Mouse (Mus musculus): Measurements from ENCODE around the gene Cdh15. TPM values are rescaled to one million over a fixed set of nuclear protein-coding genes. Genes with fewer than 3 reads are reported as not detected.

Cdh15 gene
- total and polyA plus RNA-seq, 2 experiments from 2014 or later, result 1.8 to 3.5 TPM

- Histone ChIP-seq H3K27me3 (ENCODE audit: insufficient read depth, low read length) (no peaks in the 10 kb centered on the region), H3K36me3 (ENCODE audit: insufficient read depth, low read length) (peaks cover 70% of the 10 kb centered on the region), H3K4me3 (ENCODE audit: low read depth, low read length) (no peak overlapping the region), H3K4me2 (ENCODE audit: low read depth, low read length, poor library complexity, severe bottlenecking) (no peak overlapping the region), H3K9ac (replicated peaks; ENCODE audit: low read length, poor library complexity, severe bottlenecking) (no peak overlapping the region), H3K9me3 (ENCODE audit: low read length) (no peaks in the 10 kb centered on the region), H3K27ac (ENCODE audit: low read depth, low read length) (no peak overlapping the region), H3K4me1 (ENCODE audit: insufficient read depth, low read length) (no peaks in the 10 kb centered on the region)
- WGBS, result 97% methylated on average over 11 of the region's 11 CpGs
- TF ChIP-seq CTCF (IDR thresholded peaks at IDR 0.05), result no peak
- DNase-seq (ENCODE audit: low spot score) (no peak), ATAC-seq (ENCODE audit: low FRiP score) (no peak)
These were observed 48.6 kb downstream of the Cdh15 start for GRCm38 (mm10) chr8:122896317-122896716.

GRCm38 (mm10) chr8:122897200-122897599, 49.4 kb downstream of the Cdh15 start:
- Histone ChIP-seq H3K4me1 (ENCODE audit: insufficient read depth, low read length) (no peaks in the 10 kb centered on the region), H3K9ac (replicated peaks; ENCODE audit: low read length, poor library complexity, severe bottlenecking) (no peak overlapping the region), H3K27me3 (ENCODE audit: insufficient read depth, low read length) (no peaks in the 10 kb centered on the region), H3K36me3 (ENCODE audit: insufficient read depth, low read length) (peaks cover 62% of the 10 kb centered on the region), H3K4me3 (ENCODE audit: low read depth, low read length) (no peak overlapping the region), H3K9me3 (ENCODE audit: low read length) (no peaks in the 10 kb centered on the region), H3K27ac (ENCODE audit: low read depth, low read length) (no peak overlapping the region), H3K4me2 (ENCODE audit: low read depth, low read length, poor library complexity, severe bottlenecking) (no peak overlapping the region)
- no peak for TF ChIP-seq CTCF (IDR thresholded peaks at IDR 0.05)
- DNase-seq (ENCODE audit: low spot score), result no peak
- ATAC-seq (ENCODE audit: low FRiP score), result no peak
- WGBS, result 91% methylated on average over 8 of the region's 8 CpGs

- DNase-seq (ENCODE audit: low spot score) (no peak), ATAC-seq (ENCODE audit: low FRiP score) (no peak)
- Histone ChIP-seq H3K9me3 (ENCODE audit: low read length) (no peaks in the 10 kb centered on the region), H3K4me2 (ENCODE audit: low read depth, low read length, poor library complexity, severe bottlenecking) (no peak overlapping the region), H3K27me3 (ENCODE audit: insufficient read depth, low read length) (no peaks in the 10 kb centered on the region), H3K27ac (ENCODE audit: low read depth, low read length) (no peak overlapping the region), H3K4me1 (ENCODE audit: insufficient read depth, low read length) (no peaks in the 10 kb centered on the region), H3K9ac (replicated peaks; ENCODE audit: low read length, poor library complexity, severe bottlenecking) (no peak overlapping the region), H3K36me3 (ENCODE audit: insufficient read depth, low read length) (peaks cover 54% of the 10 kb centered on the region), H3K4me3 (ENCODE audit: low read depth, low read length) (no peak overlapping the region)
- WGBS, result 92% methylated on average over 4 of the region's 4 CpGs
- no peak for TF ChIP-seq CTCF (IDR thresholded peaks at IDR 0.05)
These were observed 50.3 kb downstream of the Cdh15 start for GRCm38 (mm10) chr8:122898018-122898417.

GRCm38 (mm10) chr8:122898473-122898872, 50.7 kb downstream of the Cdh15 start:
- no peak for ATAC-seq (ENCODE audit: low FRiP score)
- Histone ChIP-seq H3K4me2 (ENCODE audit: low read depth, low read length, poor library complexity, severe bottlenecking) (no peak overlapping the region), H3K27ac (ENCODE audit: low read depth, low read length) (no peak overlapping the region), H3K36me3 (ENCODE audit: insufficient read depth, low read length) (peaks cover 49% of the 10 kb centered on the region), H3K4me3 (ENCODE audit: low read depth, low read length) (no peak overlapping the region), H3K27me3 (ENCODE audit: insufficient read depth, low read length) (no peaks in the 10 kb centered on the region), H3K9ac (replicated peaks; ENCODE audit: low read length, poor library complexity, severe bottlenecking) (no peak overlapping the region), H3K9me3 (ENCODE audit: low read length) (no peaks in the 10 kb centered on the region), H3K4me1 (ENCODE audit: insufficient read depth, low read length) (no peaks in the 10 kb centered on the region)
- 91% methylated on average over 12 of the region's 12 CpGs for WGBS
- no peak for TF ChIP-seq CTCF (IDR thresholded peaks at IDR 0.05)
- DNase-seq (ENCODE audit: low spot score), result no peak

- H3K36me3 ChIP-seq (ENCODE audit: insufficient read depth, low read length), result peaks cover 44% of the 10 kb centered on the region
- 68% methylated on average over 5 of the region's 5 CpGs for WGBS
- no peaks in the 10 kb centered on the region for H3K9me3 ChIP-seq (ENCODE audit: low read length)
These were observed 51.3 kb downstream of the Cdh15 start for GRCm38 (mm10) chr8:122899085-122899484.

GRCm38 (mm10) chr8:122901476-122901875, 53.7 kb downstream of the Cdh15 start:
- Histone ChIP-seq H3K27ac (ENCODE audit: low read depth, low read length) (no peak overlapping the region), H3K9ac (replicated peaks; ENCODE audit: low read length, poor library complexity, severe bottlenecking) (no peak overlapping the region), H3K9me3 (ENCODE audit: low read length) (no peaks in the 10 kb centered on the region), H3K27me3 (ENCODE audit: insufficient read depth, low read length) (no peaks in the 10 kb centered on the region), H3K36me3 (ENCODE audit: insufficient read depth, low read length) (peaks cover 23% of the 10 kb centered on the region), H3K4me3 (ENCODE audit: low read depth, low read length) (no peak overlapping the region), H3K4me2 (ENCODE audit: low read depth, low read length, poor library complexity, severe bottlenecking) (no peak overlapping the region), H3K4me1 (ENCODE audit: insufficient read depth, low read length) (no peaks in the 10 kb centered on the region)
- WGBS, result 89% methylated on average over 7 of the region's 7 CpGs
- ATAC-seq (ENCODE audit: low FRiP score) (no peak), DNase-seq (ENCODE audit: low spot score) (no peak)
- no peak for TF ChIP-seq CTCF (IDR thresholded peaks at IDR 0.05)

More at GRCm38 (mm10) chr8:122899085-122899484, 51.3 kb downstream of the Cdh15 start:
- no peak overlapping the region for H3K27ac ChIP-seq (ENCODE audit: low read depth, low read length)
- H3K4me2 ChIP-seq (ENCODE audit: low read depth, low read length, poor library complexity, severe bottlenecking), result no peak overlapping the region
- DNase-seq (ENCODE audit: low spot score) (no peak), ATAC-seq (ENCODE audit: low FRiP score) (no peak)
- no peak overlapping the region for H3K9ac ChIP-seq (replicated peaks; ENCODE audit: low read length, poor library complexity, severe bottlenecking)
- TF ChIP-seq CTCF (IDR thresholded peaks at IDR 0.05), result peak; percentile 32; the same call in 1 of the 2 replicates
- no peaks in the 10 kb centered on the region for H3K4me1 ChIP-seq (ENCODE audit: insufficient read depth, low read length)
- H3K27me3 ChIP-seq (ENCODE audit: insufficient read depth, low read length), result no peaks in the 10 kb centered on the region
- H3K4me3 ChIP-seq (ENCODE audit: low read depth, low read length), result no peak overlapping the region
